Mouse (Mus musculus): ENCODE results near the gene Stard8.

DNA sequence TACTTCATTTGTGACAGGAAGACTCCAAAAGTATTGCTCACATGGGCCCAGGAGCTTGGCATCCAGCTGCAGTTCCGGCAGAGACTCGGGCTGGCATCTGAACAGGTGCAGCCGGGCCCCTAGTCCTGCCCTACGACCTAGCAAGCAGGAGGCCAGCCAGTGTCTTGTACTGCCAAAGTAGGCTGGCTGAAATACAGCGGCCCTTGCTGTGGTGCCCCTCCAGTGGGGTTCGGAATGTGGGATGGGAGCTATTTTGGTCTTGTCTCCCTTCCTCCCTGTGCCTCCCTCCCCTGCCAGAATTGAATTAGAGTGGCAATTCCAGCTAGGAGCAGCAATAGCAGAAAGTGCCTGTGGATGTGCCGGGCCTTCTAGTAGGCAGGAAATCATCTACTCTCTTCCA, 51.5 kb downstream of the Stard8 start:
- TF ChIP-seq CTCF (IDR thresholded peaks at IDR 0.05; ENCODE audit: borderline replicate concordance, insufficient read depth, low read depth, low read length) (no peak), POLR2A (IDR thresholded peaks at IDR 0.05; ENCODE audit: borderline replicate concordance, insufficient read depth, low read length) (no peak)
